Mouse (Mus musculus) right cerebral cortex, postnatal 14 days (tissue): Measurements from ENCODE around the gene Pde1c.

Experiments
- DNase-seq: peaks from one replicate; pipeline ENCODE4 v3.0.0; 2022

Gene Pde1c

GRCm38 (mm10) chr6:56066632-56067282 lies 502.1 kb downstream of the Pde1c start:
- DNase-seq: peak; percentile 28

DNA sequence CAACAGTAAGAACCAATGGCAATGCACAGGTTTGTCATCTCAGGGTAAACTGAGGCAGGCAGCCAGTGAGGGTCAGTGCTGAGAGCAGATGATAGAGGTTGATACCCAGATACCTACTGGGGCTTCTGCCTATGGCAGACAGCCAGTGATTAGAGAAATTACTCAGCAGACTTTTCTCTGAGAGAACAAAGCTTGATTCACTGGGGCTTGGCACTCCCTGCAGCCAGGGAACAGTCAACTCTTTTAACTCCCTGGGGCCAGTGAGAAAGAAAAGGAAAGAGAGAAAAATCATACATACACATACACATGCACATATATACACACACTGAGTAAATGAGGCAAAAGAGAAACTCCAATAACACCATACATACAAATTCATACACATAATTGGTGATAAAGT lies 505.2 kb downstream of the Pde1c start:
- DNase-seq: no peak

GRCm38 (mm10) chr6:56049104-56049503 lies 519.8 kb downstream of the Pde1c start:
- no peak for DNase-seq

DNA sequence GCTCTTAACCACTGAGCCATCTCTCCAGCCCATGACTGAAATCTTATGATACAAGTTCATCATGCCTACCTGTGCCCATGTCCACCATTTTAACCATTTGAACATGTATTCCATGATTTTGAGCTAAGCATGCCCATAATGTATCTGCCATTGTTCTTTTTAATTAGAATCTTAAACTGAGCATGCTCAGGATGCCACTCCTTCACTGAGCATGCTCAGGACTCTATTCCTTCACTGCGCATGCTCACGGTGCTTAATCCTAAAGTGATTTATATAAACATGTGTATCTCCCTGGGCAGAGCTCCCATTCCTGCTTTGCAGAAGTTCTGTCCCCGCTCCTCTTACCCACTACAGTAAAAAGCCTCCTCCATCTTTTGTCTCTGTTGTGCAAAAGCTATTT lies 520.3 kb downstream of the Pde1c start:
- no peak for DNase-seq

DNA sequence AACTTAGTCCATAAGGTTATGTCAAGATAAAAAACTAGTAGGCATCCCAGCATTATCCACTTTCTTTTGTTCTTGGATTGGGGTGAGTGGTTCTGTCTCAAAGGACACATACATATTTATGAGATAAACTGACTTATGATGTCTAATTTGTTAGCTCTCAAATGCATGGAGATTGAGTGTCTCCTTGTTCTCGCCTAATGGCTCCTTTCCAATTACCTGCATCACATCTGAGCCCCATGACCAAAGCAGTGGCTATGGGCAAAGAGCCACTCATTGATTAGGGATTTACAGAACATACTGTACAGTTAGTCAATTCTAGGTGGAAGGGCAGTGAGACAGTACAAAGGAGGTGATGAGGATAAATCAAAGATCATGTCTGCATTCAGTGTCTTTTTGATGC lies 524.2 kb downstream of the Pde1c start:
- no peak for DNase-seq

- DNase-seq: no peak
Observed at GRCm38 (mm10) chr6:56044270-56044669, 524.6 kb downstream of the Pde1c start.

GRCm38 (mm10) chr6:56039476-56040055 lies 529.3 kb downstream of the Pde1c start:
- no peak for DNase-seq

DNA sequence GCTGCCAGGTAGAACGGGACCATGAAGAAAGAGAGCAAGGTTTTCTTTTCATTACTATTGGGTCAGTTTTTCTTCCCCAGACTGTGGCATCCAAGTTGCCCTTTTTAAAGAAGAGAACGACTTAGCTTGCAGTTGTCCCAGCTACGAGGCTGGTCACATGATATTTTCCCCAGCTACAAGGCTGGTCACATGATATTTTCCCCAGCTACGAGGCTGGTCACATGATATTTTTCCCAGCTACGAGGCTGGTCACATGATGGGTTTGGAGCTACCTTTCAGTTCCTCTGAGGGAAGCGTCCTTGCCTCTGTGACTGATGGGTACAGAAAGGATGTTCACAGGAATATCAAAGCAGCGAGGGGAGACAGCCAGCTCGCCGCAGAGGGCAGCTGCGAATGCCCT lies 533.8 kb downstream of the Pde1c start:
- no peak for DNase-seq

DNA sequence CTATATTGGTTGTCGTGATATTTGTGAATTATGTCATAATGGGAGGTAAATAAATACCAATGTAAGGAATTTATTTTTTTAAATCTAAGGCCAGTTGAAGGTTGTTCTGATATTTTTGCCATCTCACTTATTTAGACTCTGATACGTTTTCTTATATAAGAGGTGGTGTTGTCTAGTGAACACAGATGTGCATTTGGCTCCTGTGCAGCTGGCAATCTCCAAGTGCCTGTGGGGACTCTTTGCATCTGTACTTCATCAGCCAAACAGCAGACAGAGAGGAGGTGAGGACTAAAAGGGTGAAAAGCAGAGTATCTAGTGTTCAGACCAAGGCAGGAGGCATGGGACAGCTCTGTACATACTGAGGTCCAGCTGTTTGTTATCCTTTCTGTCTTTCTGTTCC lies 536.7 kb downstream of the Pde1c start:
- no peak for DNase-seq

GRCm38 (mm10) chr6:56029986-56030385 lies 538.9 kb downstream of the Pde1c start:
- DNase-seq: no peak

GRCm38 (mm10) chr6:56027966-56028365 lies 540.9 kb downstream of the Pde1c start:
- no peak for DNase-seq

DNA sequence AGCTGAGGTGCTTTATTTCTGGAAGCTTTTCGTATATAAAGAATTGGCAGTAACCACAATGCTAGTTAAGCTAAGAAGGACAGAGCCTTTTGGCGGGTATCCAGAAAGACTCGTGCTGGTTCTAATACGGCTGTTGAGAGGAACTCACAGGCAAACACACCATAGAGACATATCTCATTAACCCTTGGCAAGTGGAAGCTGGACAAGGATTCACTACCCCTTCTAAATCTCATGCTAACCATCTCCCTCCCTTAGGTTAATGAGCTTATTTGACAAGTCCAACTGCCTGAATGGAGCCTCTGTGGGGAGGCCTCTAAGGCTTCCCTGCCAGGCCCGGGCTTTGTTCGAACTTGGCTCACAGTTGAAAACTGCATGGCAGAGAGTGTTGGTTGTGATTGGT lies 541.6 kb downstream of the Pde1c start:
- no peak for DNase-seq

DNA sequence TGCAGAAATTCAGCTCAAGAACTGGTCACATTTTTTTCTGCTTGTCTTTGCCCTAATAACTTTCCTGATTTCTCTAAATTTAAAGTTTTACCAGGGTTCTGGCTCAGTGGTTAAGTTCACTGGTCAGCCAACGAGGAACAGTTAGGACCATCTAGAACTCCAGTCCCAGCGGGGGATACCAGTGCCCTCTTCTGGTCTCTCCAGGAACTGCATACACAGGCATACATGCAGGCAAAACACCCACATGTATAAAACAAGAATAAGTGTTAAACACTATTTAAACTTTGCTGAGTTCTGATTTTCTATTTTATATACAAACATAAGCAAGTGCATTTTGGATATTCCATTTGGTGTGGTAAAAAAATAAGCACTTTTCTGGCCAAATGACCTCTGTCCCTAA lies 543.4 kb downstream of the Pde1c start:
- DNase-seq: peak; percentile 28
